Mouse (Mus musculus) heart, adult 2 months (tissue): ENCODE data around the gene Gsta1. TPM values are rescaled to one million over a fixed set of nuclear protein-coding genes. Genes with fewer than 3 reads are reported as not detected.
"Not testable (repeated sequence)": the region's sequence is repeated elsewhere in the genome, so short reads cannot be mapped to it uniquely, and the experiment has no call there.

Source experiments
- DNase-seq, 2 experiments: peaks; one replicate each; pipeline ENCODE4 v3.0.0; 2021
- H3K27ac ChIP-seq: fragments of 200-600 bp; 2 replicates; pipeline ENCODE4 v1.8.1; 2022
- H3K27me3 ChIP-seq: fragments of 200-500 bp; 2 replicates; pipeline ENCODE4 v1.6.1; 2012; ENCODE audit warnings: mild to moderate bottlenecking, low read length, inconsistent platforms, mixed read lengths; ENCODE audit not compliant: control insufficient read depth, insufficient read depth
- H3K36me3 ChIP-seq: fragments of 200-500 bp; 2 replicates; pipeline ENCODE4 v1.6.1; 2012; ENCODE audit warnings: low read length, inconsistent platforms; ENCODE audit not compliant: control insufficient read depth, insufficient read depth
- H3K4me1 ChIP-seq: fragments of 200-500 bp; 2 replicates; pipeline ENCODE4 v1.6.1; 2011; ENCODE audit warnings: low read length; ENCODE audit not compliant: control insufficient read depth, insufficient read depth
- H3K4me3 ChIP-seq: fragments of 200-600 bp; 2 replicates; pipeline ENCODE4 v1.8.1; 2022
- H3K79me2 ChIP-seq: fragments of 200-500 bp; replicated peaks from 2 replicates; pipeline ENCODE4 v1.6.1; 2012; ENCODE audit warnings: mild to moderate bottlenecking, inconsistent platforms, low read length, moderate library complexity, mixed read lengths; ENCODE audit not compliant: control insufficient read depth, insufficient read depth
- H3K9ac ChIP-seq: fragments of 200-500 bp; 2 replicates; pipeline ENCODE4 v1.6.1; 2012; ENCODE audit warnings: low read depth, mild to moderate bottlenecking, control low read depth, inconsistent platforms, low read length, mixed read lengths
- CTCF ChIP-seq: fragments of 200-600 bp; IDR thresholded peaks from 2 replicates; pipeline ENCODE4 v1.8.1; 2022; ENCODE audit warnings: antibody characterized with exemption, mild to moderate bottlenecking, moderate library complexity
- WGBS: fragments of 180-500 bp; shearing (Covaris S2); methylation state at CpG from one replicate; pipeline ENCODE4 v1.1.7; 2018; 5-methylcytosine and 5-hydroxymethylcytosine counted together
- intact Hi-C: fragments of 180-260 bp; cut with DNase I; formaldehyde crosslinking; loops from one replicate; pipeline ENCODE4 v1.15.1; 2025
- polyA plus RNA-seq: library from polyadenylated mRNA; depleted of rRNA; stranded (reverse); fragments of >200 nt; gene quantifications from 2 replicates; pipeline ENCODE4 v1.2.3, GENCODE M21; 2012; rRNA removed
- total RNA-seq, 2 experiments: library from RNA; stranded (reverse); gene quantifications; 2 replicates each; pipeline ENCODE4 v1.2.3; 2021

Gene Gsta1
- total and polyA plus RNA-seq, 3 experiments: 0.66 to 2.2 (median 1.3) TPM

DNA sequence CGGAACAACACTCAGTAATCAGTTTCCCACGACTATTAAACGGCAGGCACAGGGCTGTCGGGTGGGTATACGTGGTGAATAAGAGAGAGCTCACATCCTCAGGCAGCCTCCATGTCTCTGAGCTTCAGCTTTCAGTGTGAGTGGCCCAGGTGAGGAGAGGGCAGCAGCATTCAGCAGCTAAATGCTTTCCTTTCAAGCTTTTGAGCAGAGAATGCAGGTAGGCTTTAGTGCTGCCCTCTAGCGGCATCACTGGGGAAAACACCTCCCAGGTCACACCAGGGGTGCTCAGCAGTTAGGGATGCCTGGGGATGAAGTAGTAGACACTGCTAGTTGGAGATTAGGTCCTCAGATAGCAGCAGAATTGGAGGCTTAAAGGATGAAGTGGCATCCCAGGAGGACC is 29.2 kb downstream of the Gsta1 start:
- intact Hi-C loops, H3K79me2 ChIP-seq, H3K4me3 ChIP-seq, H3K4me1 ChIP-seq, H3K27ac ChIP-seq, H3K9ac ChIP-seq, H3K36me3 ChIP-seq, H3K27me3 ChIP-seq: not testable (repeated sequence)
- 0% methylated on average over 1 of the region's 6 CpGs for whole genome bisulfite sequencing
- TF ChIP-seq CTCF: peak; percentile 50
- DNase-seq: peak; percentile 18 to 55

GRCm38 (mm10) chr9:78270945-78271344 is 40.5 kb downstream of the Gsta1 start:
- H3K27me3 ChIP-seq, H3K9ac ChIP-seq, DNase-seq, H3K4me1 ChIP-seq, H3K79me2 ChIP-seq, intact Hi-C loops, H3K4me3 ChIP-seq, H3K36me3 ChIP-seq, H3K27ac ChIP-seq: not testable (repeated sequence)
- 74% methylated on average over 3 of the region's 3 CpGs for WGBS

DNA sequence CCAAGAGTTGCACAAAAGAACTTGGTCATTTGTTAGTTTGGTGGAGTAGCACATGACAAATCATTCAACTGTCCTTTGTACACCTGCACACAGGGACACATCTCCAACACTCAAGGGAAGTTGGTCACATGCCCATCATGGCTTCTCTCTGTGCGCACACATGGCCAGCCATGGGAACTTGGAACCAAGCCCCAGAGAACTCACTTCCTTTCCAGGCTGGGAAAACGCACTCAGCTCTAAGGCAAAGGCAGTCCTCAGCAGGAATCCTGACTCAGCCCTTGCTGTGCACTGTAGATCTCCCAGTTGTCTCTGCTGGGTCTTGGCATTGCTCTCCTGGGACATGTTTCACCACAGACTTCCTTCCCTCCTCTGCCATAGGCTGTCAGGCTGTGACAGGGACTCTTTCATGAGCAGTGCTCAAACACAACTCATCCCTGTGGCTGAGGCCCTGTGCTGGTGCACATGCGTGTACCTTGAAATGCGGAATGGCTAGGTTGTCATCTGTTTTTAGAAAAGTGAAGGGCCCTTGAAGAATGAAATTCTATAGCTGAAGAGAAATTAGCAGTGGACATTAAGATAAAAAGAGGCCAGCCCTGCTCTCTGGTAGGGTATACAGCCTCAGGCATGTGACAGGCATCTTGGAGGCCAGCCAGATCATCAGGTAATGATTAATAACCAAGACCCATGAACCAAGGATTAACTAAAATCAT is 51.7 kb downstream of the Gsta1 start:
- H3K79me2 ChIP-seq, intact Hi-C loops, H3K4me1 ChIP-seq, H3K4me3 ChIP-seq, DNase-seq, H3K27me3 ChIP-seq, H3K36me3 ChIP-seq, H3K27ac ChIP-seq, H3K9ac ChIP-seq: not testable (repeated sequence)
- WGBS: 64% methylated on average over 4 of the region's 4 CpGs

- H3K79me2 ChIP-seq, intact Hi-C loops, H3K9ac ChIP-seq, H3K27me3 ChIP-seq, H3K36me3 ChIP-seq, H3K27ac ChIP-seq, H3K4me1 ChIP-seq, H3K4me3 ChIP-seq, DNase-seq: not testable (repeated sequence)
- 0% methylated on average over 1 of the region's 1 CpGs for WGBS
Measured at GRCm38 (mm10) chr9:78289063-78289462, 58.6 kb downstream of the Gsta1 start.

- intact Hi-C loops, H3K27me3 ChIP-seq, H3K27ac ChIP-seq, H3K9ac ChIP-seq, H3K79me2 ChIP-seq, DNase-seq, H3K4me3 ChIP-seq, H3K4me1 ChIP-seq, H3K36me3 ChIP-seq: not testable (repeated sequence)
- WGBS: 64% methylated on average over 3 of the region's 3 CpGs
Measured at GRCm38 (mm10) chr9:78289723-78290122, 59.3 kb downstream of the Gsta1 start, which contains the start of gene Gm10639. Gm10639 (plus strand) TSS chr9:78289923.

Other genes with a start within 250 kb of the Gsta1 start
- not detected for gene Gcm1, start 178.7 kb upstream of the Gsta1 start, total RNA-seq
- not detected in 2 replicates for gene Gcm1, start 178.7 kb upstream of the Gsta1 start, polyA plus RNA-seq
- gene Fbxo9, start 121.6 kb upstream of the Gsta1 start, total RNA-seq: 10 to 100 TPM; 34.4 to 40.6 TPM
- gene Fbxo9, start 121.6 kb upstream of the Gsta1 start, polyA plus RNA-seq: 64.1 and 69.5 TPM in 2 replicates
- 10 to 100 TPM; 12.5 to 14.0 TPM for gene Ick, start 121.5 kb upstream of the Gsta1 start, total RNA-seq
- gene Ick, start 121.5 kb upstream of the Gsta1 start, polyA plus RNA-seq: 7.8 and 10.1 TPM in 2 replicates
- gene Gsta4, start 47.9 kb upstream of the Gsta1 start, total RNA-seq: 100 to 1,000 TPM; 100 to 104 TPM
- gene Gsta4, start 47.9 kb upstream of the Gsta1 start, polyA plus RNA-seq: 53.4 and 88.7 TPM in 2 replicates
- gene Gm3776, start 26.5 kb downstream of the Gsta1 start, total RNA-seq: 1 to 10 TPM; 1.1 to 1.6 TPM
- gene Gm3776, start 26.5 kb downstream of the Gsta1 start, polyA plus RNA-seq: 0.18 and 1.1 TPM in 2 replicates
- gene Gm10639, start 59.3 kb downstream of the Gsta1 start, total RNA-seq: under 1 TPM in 1 of 2 experiments, not detected in 1; 0.44 TPM
- gene Gm10639, start 59.3 kb downstream of the Gsta1 start, polyA plus RNA-seq: 0.18 TPM in 1 of 2 replicates, not detected in the other
- not detected for gene Omt2a, start 84.1 kb downstream of the Gsta1 start, total RNA-seq
- not detected in 2 replicates for gene Omt2a, start 84.1 kb downstream of the Gsta1 start, polyA plus RNA-seq
- gene Omt2b, start 96.9 kb downstream of the Gsta1 start, total RNA-seq: not detected
- gene Omt2b, start 96.9 kb downstream of the Gsta1 start, polyA plus RNA-seq: not detected in 2 replicates
- gene Gsta2, start 125.1 kb downstream of the Gsta1 start, total RNA-seq: under 1 TPM; 0.50 to 0.84 TPM
- gene Gsta2, start 125.1 kb downstream of the Gsta1 start, polyA plus RNA-seq: 0.25 TPM in 1 of 2 replicates, not detected in the other
- gene Dppa5a, start 137.5 kb downstream of the Gsta1 start, total RNA-seq: not detected
- not detected in 2 replicates for gene Dppa5a, start 137.5 kb downstream of the Gsta1 start, polyA plus RNA-seq
- not detected for gene Ooep, start 148.1 kb downstream of the Gsta1 start, total RNA-seq
- not detected in 2 replicates for gene Ooep, start 148.1 kb downstream of the Gsta1 start, polyA plus RNA-seq
- not detected for gene Ddx43, start 165.1 kb downstream of the Gsta1 start, total RNA-seq
- gene Ddx43, start 165.1 kb downstream of the Gsta1 start, polyA plus RNA-seq: not detected in 2 replicates
- under 1 TPM; 0.43 to 0.55 TPM for gene Cgas, start 212.6 kb downstream of the Gsta1 start, total RNA-seq
- 0.20 and 0.32 TPM in 2 replicates for gene Cgas, start 212.6 kb downstream of the Gsta1 start, polyA plus RNA-seq
- 10 to 100 TPM; 22.5 to 27.6 TPM for gene Mto1, start 217.6 kb downstream of the Gsta1 start, total RNA-seq
- 15.8 and 24.9 TPM in 2 replicates for gene Mto1, start 217.6 kb downstream of the Gsta1 start, polyA plus RNA-seq
- gene Gm17324, start 218.1 kb downstream of the Gsta1 start, total RNA-seq: not detected
- gene Gm17324, start 218.1 kb downstream of the Gsta1 start, polyA plus RNA-seq: not detected in 2 replicates